Mouse (Mus musculus): ENCODE data around the gene Nop10. TPM values are rescaled to one million over a fixed set of nuclear protein-coding genes. Genes with fewer than 3 reads are reported as not detected.

Gene Nop10
- 157 and 176 TPM in 2 replicates for polyA plus RNA-seq (2014; fragmentation: Nextera tagmentation; extraction: Ambion mirVana)

- WGBS = under 1% methylated on average over 36 of the region's 36 CpGs
- H3K9ac ChIP-seq (ENCODE audit: low read length) = peak within 1 kb of the TSS; percentile 59
- peak within 1 kb of the TSS; percentile 61 for H3K4me2 ChIP-seq (ENCODE audit: low read depth, low read length, severe bottlenecking)
- peak within 1 kb of the TSS; percentile 57 for H3K4me3 ChIP-seq (ENCODE audit: low read depth, low read length)
- H3K27ac ChIP-seq (ENCODE audit: low read depth, low read length) = no peak within 1 kb of the TSS
- peak; percentile 66 for ATAC-seq (replicated peaks; ENCODE audit: low FRiP score)
- H3K4me1 ChIP-seq (replicated peaks; ENCODE audit: control insufficient read depth, insufficient read depth, low read length) = 0 out of 2 replicates have a peak, but pooled peaks cover 2% of the 10 kb centered on the region
- H3K9me3 ChIP-seq (ENCODE audit: control insufficient read depth, low read length) = no peaks in the 10 kb centered on the region
- H3K27me3 ChIP-seq (ENCODE audit: control insufficient read depth, insufficient read depth, low read length) = no peaks in the 10 kb centered on the region
- no peaks in the 10 kb centered on the region for H3K36me3 ChIP-seq (ENCODE audit: control insufficient read depth, insufficient read depth, low read length)
- DNase-seq (ENCODE audit: low spot score) = peak; percentile 87
These were observed at the start of gene Nop10 for GRCm38 (mm10) chr2:112261748-112262653. TSS of gene Nop10 (plus strand) at chr2:112261926.

DNA sequence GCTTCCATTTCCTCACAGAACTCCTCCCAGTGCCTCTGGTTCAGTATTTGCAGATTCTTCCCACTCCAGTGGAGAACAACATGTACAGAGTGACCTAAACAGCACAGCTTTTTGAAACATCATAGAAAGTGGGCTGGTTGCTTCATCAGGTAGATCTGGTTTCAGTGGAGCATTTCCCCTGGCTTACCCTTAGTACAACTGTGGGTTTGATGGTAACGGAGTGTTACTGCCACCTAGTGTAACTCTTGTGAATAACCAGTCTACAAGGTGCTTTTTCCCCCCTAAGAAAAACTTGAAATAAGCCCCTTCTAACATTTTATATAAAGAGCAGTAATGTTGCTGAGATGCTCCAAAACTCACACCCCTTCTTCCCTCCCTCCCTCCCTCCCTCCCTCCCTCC is 45.7 kb upstream of the Nop10 start:
- Histone ChIP-seq H3K9ac (ENCODE audit: low read length) (no peak overlapping the region), H3K4me1 (replicated peaks; ENCODE audit: control insufficient read depth, insufficient read depth, low read length) (no peaks in the 10 kb centered on the region), H3K36me3 (ENCODE audit: control insufficient read depth, insufficient read depth, low read length) (no peaks in the 10 kb centered on the region), H3K4me2 (ENCODE audit: low read depth, low read length, severe bottlenecking) (no peak overlapping the region), H3K27ac (ENCODE audit: low read depth, low read length) (no peak overlapping the region), H3K27me3 (ENCODE audit: control insufficient read depth, insufficient read depth, low read length) (no peaks in the 10 kb centered on the region), H3K9me3 (ENCODE audit: control insufficient read depth, low read length) (no peaks in the 10 kb centered on the region), H3K4me3 (ENCODE audit: low read depth, low read length) (no peak overlapping the region)
- 3% methylated on average over 1 of the region's 1 CpGs for WGBS
- DNase-seq (ENCODE audit: low spot score) (no peak), ATAC-seq (replicated peaks; ENCODE audit: low FRiP score) (peak; percentile 61; the same call in 1 of the 2 replicates)

DNA sequence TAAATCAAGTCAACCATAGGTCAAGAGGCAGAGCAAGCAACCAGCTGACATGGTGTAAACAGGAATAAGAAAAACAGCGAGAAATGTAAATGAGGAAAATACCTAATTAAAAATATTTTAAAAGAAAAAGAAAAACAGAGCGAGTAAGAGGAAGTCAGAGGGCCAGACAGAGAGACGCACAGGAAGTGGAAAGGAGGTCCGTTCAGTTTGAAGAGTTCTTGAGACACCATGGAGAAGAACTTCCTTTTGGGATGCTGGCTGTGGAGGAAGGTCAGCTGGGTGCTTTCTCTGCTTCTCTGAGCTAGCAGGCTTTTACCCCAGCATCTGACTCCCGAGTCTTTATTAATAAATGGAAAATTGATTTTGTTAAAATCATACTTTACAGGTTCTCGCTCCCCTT is 44.1 kb upstream of the Nop10 start:
- Histone ChIP-seq H3K27ac (ENCODE audit: low read depth, low read length) (no peak overlapping the region), H3K4me1 (replicated peaks; ENCODE audit: control insufficient read depth, insufficient read depth, low read length) (no peaks in the 10 kb centered on the region), H3K36me3 (ENCODE audit: control insufficient read depth, insufficient read depth, low read length) (no peaks in the 10 kb centered on the region), H3K9me3 (ENCODE audit: control insufficient read depth, low read length) (no peaks in the 10 kb centered on the region), H3K27me3 (ENCODE audit: control insufficient read depth, insufficient read depth, low read length) (no peaks in the 10 kb centered on the region), H3K4me2 (ENCODE audit: low read depth, low read length, severe bottlenecking) (no peak overlapping the region), H3K4me3 (ENCODE audit: low read depth, low read length) (no peak overlapping the region), H3K9ac (ENCODE audit: low read length) (no peak overlapping the region)
- DNase-seq (ENCODE audit: low spot score) (no peak), ATAC-seq (replicated peaks; ENCODE audit: low FRiP score) (no peak)
- 85% methylated on average over 6 of the region's 6 CpGs for WGBS

DNA sequence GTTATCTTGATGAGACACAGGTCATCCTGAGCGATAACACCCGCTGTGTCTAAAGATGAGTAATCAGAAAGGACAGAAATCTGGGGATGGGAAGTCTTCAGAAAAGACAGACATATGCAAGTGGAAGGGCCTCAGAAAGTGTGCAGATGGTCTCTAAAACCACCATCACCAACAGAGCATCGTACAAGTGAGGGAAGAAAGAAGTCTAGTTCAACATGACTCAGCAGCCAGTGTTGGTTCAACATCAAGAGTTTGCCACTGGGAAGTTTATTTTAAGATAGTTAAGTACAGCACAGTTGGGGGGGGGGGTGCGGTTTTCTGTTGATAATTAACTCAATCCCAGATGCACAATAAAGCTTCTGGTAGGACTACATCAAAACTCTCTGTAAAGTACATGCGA is 40.8 kb upstream of the Nop10 start:
- H3K27ac ChIP-seq (ENCODE audit: low read depth, low read length) = no peak overlapping the region
- H3K27me3 ChIP-seq (ENCODE audit: control insufficient read depth, insufficient read depth, low read length) = no peaks in the 10 kb centered on the region
- no peak for DNase-seq (ENCODE audit: low spot score)
- H3K9me3 ChIP-seq (ENCODE audit: control insufficient read depth, low read length) = no peaks in the 10 kb centered on the region
- H3K4me3 ChIP-seq (ENCODE audit: low read depth, low read length) = no peak overlapping the region
- 90% methylated on average over 5 of the region's 5 CpGs for WGBS
- ATAC-seq (replicated peaks; ENCODE audit: low FRiP score) = no peak
- no peaks in the 10 kb centered on the region for H3K36me3 ChIP-seq (ENCODE audit: control insufficient read depth, insufficient read depth, low read length)
- no peaks in the 10 kb centered on the region for H3K4me1 ChIP-seq (replicated peaks; ENCODE audit: control insufficient read depth, insufficient read depth, low read length)
- H3K4me2 ChIP-seq (ENCODE audit: low read depth, low read length, severe bottlenecking) = no peak overlapping the region
- H3K9ac ChIP-seq (ENCODE audit: low read length) = no peak overlapping the region

GRCm38 (mm10) chr2:112222607-112223006 is 39.1 kb upstream of the Nop10 start:
- no peak overlapping the region for H3K27ac ChIP-seq (ENCODE audit: low read depth, low read length)
- H3K9ac ChIP-seq (ENCODE audit: low read length) = no peak overlapping the region
- H3K4me2 ChIP-seq (ENCODE audit: low read depth, low read length, severe bottlenecking) = no peak overlapping the region
- no peak for ATAC-seq (replicated peaks; ENCODE audit: low FRiP score)
- no peaks in the 10 kb centered on the region for H3K27me3 ChIP-seq (ENCODE audit: control insufficient read depth, insufficient read depth, low read length)
- H3K4me3 ChIP-seq (ENCODE audit: low read depth, low read length) = no peak overlapping the region
- no peaks in the 10 kb centered on the region for H3K9me3 ChIP-seq (ENCODE audit: control insufficient read depth, low read length)
- no peaks in the 10 kb centered on the region for H3K36me3 ChIP-seq (ENCODE audit: control insufficient read depth, insufficient read depth, low read length)
- no peak for DNase-seq (ENCODE audit: low spot score)
- WGBS = 83% methylated on average over 5 of the region's 5 CpGs
- H3K4me1 ChIP-seq (replicated peaks; ENCODE audit: control insufficient read depth, insufficient read depth, low read length) = no peaks in the 10 kb centered on the region

DNA sequence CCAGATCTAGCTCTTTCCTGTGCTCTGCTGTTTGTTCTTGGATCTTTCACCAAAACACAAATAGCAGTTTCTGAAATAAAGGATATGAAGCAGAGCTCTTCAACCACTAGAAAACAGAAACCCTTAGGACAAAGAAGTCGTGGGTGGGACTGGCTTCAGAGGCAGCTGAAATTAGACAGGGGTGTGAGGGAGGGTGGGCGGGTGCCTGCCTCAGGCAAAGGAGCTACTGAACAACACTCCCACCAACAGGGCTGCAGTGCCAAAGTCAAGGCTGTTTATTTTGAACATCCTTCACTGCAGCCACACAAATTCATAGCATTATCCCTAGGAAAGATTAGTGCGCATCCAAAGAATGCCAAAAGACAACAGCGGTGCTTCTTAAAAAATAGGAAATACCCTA is 37.4 kb upstream of the Nop10 start:
- no peaks in the 10 kb centered on the region for H3K9me3 ChIP-seq (ENCODE audit: control insufficient read depth, low read length)
- DNase-seq (ENCODE audit: low spot score) = no peak
- H3K4me2 ChIP-seq (ENCODE audit: low read depth, low read length, severe bottlenecking) = no peak overlapping the region
- no peak for ATAC-seq (replicated peaks; ENCODE audit: low FRiP score)
- H3K9ac ChIP-seq (ENCODE audit: low read length) = no peak overlapping the region
- H3K27me3 ChIP-seq (ENCODE audit: control insufficient read depth, insufficient read depth, low read length) = no peaks in the 10 kb centered on the region
- no peaks in the 10 kb centered on the region for H3K4me1 ChIP-seq (replicated peaks; ENCODE audit: control insufficient read depth, insufficient read depth, low read length)
- no peaks in the 10 kb centered on the region for H3K36me3 ChIP-seq (ENCODE audit: control insufficient read depth, insufficient read depth, low read length)
- 71% methylated on average over 4 of the region's 4 CpGs for WGBS
- no peak overlapping the region for H3K27ac ChIP-seq (ENCODE audit: low read depth, low read length)
- H3K4me3 ChIP-seq (ENCODE audit: low read depth, low read length) = no peak overlapping the region

DNA sequence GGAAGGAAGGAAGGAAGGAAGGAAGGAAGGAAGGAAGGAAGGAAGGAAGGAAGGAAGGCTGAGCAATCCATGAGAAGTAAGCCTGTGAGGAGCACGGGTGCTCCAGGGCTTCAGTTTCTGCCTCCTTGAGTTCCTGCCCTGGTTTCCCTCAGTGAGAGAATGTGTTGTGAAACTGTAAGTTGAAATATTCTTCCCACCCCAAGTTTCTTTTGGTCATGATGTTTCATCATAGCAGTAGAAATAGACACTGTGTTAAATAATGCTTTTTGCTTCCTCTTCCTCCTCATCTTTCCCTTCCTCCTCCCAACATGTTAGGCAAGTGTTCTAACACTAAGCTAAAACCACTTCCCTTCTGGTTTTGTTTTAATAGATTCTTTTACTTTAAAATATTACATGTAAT is 29.1 kb upstream of the Nop10 start:
- Histone ChIP-seq H3K27ac (ENCODE audit: low read depth, low read length) (no peak overlapping the region), H3K36me3 (ENCODE audit: control insufficient read depth, insufficient read depth, low read length) (no peaks in the 10 kb centered on the region), H3K4me3 (ENCODE audit: low read depth, low read length) (no peak overlapping the region), H3K4me1 (replicated peaks; ENCODE audit: control insufficient read depth, insufficient read depth, low read length) (no peaks in the 10 kb centered on the region), H3K27me3 (ENCODE audit: control insufficient read depth, insufficient read depth, low read length) (no peaks in the 10 kb centered on the region), H3K9ac (ENCODE audit: low read length) (no peak overlapping the region), H3K4me2 (ENCODE audit: low read depth, low read length, severe bottlenecking) (no peak overlapping the region), H3K9me3 (ENCODE audit: control insufficient read depth, low read length) (no peaks in the 10 kb centered on the region)
- no peak for DNase-seq (ENCODE audit: low spot score)
- no peak for ATAC-seq (replicated peaks; ENCODE audit: low FRiP score)
- 84% methylated on average over 1 of the region's 1 CpGs for WGBS

- ATAC-seq (replicated peaks; ENCODE audit: low FRiP score) (no peak), DNase-seq (ENCODE audit: low spot score) (peak; percentile 42)
- WGBS = 83% methylated on average over 2 of the region's 2 CpGs
- Histone ChIP-seq H3K4me2 (ENCODE audit: low read depth, low read length, severe bottlenecking) (no peak overlapping the region), H3K36me3 (ENCODE audit: control insufficient read depth, insufficient read depth, low read length) (no peaks in the 10 kb centered on the region), H3K4me3 (ENCODE audit: low read depth, low read length) (no peak overlapping the region), H3K27ac (ENCODE audit: low read depth, low read length) (no peak overlapping the region), H3K27me3 (ENCODE audit: control insufficient read depth, insufficient read depth, low read length) (no peaks in the 10 kb centered on the region), H3K9ac (ENCODE audit: low read length) (no peak overlapping the region), H3K4me1 (replicated peaks; ENCODE audit: control insufficient read depth, insufficient read depth, low read length) (no peaks in the 10 kb centered on the region; the same call in none of the 2 replicates), H3K9me3 (ENCODE audit: control insufficient read depth, low read length) (no peaks in the 10 kb centered on the region)
These were observed 25.1 kb upstream of the Nop10 start for GRCm38 (mm10) chr2:112236620-112237019.

DNA sequence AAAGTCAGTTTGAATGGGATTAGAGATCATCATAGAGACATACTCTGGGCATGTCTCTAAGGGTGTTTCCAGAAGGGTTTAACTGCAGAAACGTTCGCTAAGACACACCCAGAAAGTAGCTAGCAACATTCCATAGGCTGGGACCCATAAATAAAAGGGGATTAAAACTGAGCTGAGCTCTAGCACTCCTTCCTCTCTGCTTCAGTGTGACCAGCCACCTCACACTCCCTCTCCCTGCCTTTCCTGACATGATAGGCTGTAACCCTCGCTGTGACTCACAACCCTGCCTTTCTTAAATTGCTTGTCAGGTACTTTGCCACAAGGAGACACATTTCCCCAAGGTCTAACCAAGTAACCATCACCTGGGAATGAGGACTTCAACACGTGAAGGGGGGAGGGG is 23.7 kb upstream of the Nop10 start:
- H3K36me3 ChIP-seq (ENCODE audit: control insufficient read depth, insufficient read depth, low read length) = no peaks in the 10 kb centered on the region
- no peaks in the 10 kb centered on the region for H3K27me3 ChIP-seq (ENCODE audit: control insufficient read depth, insufficient read depth, low read length)
- DNase-seq (ENCODE audit: low spot score) (no peak), ATAC-seq (replicated peaks; ENCODE audit: low FRiP score) (no peak)
- no peaks in the 10 kb centered on the region; the same call in none of the 2 replicates for H3K4me1 ChIP-seq (replicated peaks; ENCODE audit: control insufficient read depth, insufficient read depth, low read length)
- H3K9ac ChIP-seq (ENCODE audit: low read length) = no peak overlapping the region
- H3K27ac ChIP-seq (ENCODE audit: low read depth, low read length) = no peak overlapping the region
- H3K9me3 ChIP-seq (ENCODE audit: control insufficient read depth, low read length) = no peaks in the 10 kb centered on the region
- no peak overlapping the region for H3K4me2 ChIP-seq (ENCODE audit: low read depth, low read length, severe bottlenecking)
- no peak overlapping the region for H3K4me3 ChIP-seq (ENCODE audit: low read depth, low read length)
- 7% methylated on average over 4 of the region's 4 CpGs for whole genome bisulfite sequencing
